Mouse (Mus musculus): ENCODE results near the gene Igsf21. TPM values are rescaled to one million over a fixed set of nuclear protein-coding genes. Genes with fewer than 3 reads are reported as not detected.

The Igsf21 gene
- polyA plus RNA-seq, 1 experiment from 2014 or later: 2.8 TPM

DNA sequence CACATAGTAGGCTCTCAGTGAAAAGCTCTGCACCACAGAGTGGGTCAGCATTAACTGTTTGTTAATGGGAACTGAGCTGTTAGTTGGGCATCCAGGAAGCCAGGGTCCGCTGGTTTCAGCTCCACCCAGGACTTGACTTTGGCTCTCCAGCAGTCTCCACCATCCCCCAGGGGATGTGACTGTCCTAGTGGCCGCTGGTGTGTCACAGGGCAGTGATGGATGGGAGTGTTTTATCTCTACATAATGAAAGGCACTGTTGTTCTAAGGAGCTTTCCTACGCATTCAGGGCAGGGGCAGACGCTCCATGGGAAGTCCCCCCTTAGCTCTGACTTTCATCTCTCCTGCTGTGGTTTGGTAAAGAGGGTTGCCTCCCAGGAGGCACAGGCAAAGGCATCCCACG, 115.4 kb downstream of the Igsf21 start:
- Histone ChIP-seq H3K27ac (replicated peaks; ENCODE audit: low read depth, low read length) (no peak overlapping the region), H3K9ac (ENCODE audit: low read depth, low read length) (no peak overlapping the region), H3K36me3 (ENCODE audit: control insufficient read depth, insufficient read depth, low read length) (no peaks in the 10 kb centered on the region), H3K4me3 (ENCODE audit: low read depth, low read length) (no peak overlapping the region), H3K27me3 (replicated peaks; ENCODE audit: control insufficient read depth, insufficient read depth, low read length) (no peaks in the 10 kb centered on the region), H3K4me2 (ENCODE audit: low read depth, low read length) (no peak overlapping the region), H3K9me3 (ENCODE audit: control insufficient read depth, low read length) (no peaks in the 10 kb centered on the region), H3K4me1 (ENCODE audit: control insufficient read depth, insufficient read depth, low read length) (no peaks in the 10 kb centered on the region)
- DNase-seq (ENCODE audit: low spot score) (no peak), ATAC-seq (ENCODE audit: low read depth) (no peak)
- WGBS: 6% methylated on average over 5 of the region's 5 CpGs

DNA sequence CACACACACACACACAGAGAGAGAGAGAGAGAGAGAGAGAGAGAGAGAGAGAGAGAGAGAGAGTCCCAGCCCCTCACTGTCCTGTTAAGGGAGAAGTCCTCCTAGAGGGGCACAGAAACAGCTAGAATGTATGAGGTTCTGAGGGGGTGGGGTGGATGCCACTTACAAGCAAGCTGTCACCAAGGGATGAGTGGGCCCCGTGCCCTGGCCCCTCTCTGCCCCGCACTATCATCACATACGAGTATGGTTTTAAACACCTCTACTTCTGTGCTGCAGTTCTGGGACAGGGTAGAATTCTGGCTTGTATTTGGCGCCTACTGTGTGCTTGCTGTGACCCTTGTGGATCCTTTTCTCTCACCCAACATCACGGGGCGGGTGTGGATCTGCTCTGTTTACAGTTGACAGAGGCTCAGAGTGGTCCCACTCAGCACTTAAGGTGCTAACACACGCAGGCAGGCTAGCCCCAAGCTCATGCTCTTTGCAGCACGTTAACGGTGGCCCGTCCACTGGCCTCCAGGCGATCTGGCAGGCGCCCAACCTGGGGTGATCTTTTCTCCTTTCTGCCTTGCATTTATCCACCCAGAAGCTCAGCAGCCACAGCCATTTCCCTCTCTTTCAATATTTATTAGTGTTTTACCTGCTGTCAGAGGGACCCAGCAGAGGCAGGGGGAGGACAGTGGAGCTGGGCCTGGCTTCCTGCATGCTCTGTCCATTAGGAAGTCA, 116.9 kb downstream of the Igsf21 start:
- no peaks in the 10 kb centered on the region for H3K27me3 ChIP-seq (replicated peaks; ENCODE audit: control insufficient read depth, insufficient read depth, low read length)
- H3K4me2 ChIP-seq (ENCODE audit: low read depth, low read length): no peak overlapping the region
- H3K4me1 ChIP-seq (ENCODE audit: control insufficient read depth, insufficient read depth, low read length): no peaks in the 10 kb centered on the region
- no peaks in the 10 kb centered on the region for H3K9me3 ChIP-seq (ENCODE audit: control insufficient read depth, low read length)
- no peak for DNase-seq (ENCODE audit: low spot score)
- 58% methylated on average over 12 of the region's 12 CpGs for WGBS
- H3K27ac ChIP-seq (replicated peaks; ENCODE audit: low read depth, low read length): no peak overlapping the region
- no peak overlapping the region for H3K9ac ChIP-seq (ENCODE audit: low read depth, low read length)
- no peaks in the 10 kb centered on the region for H3K36me3 ChIP-seq (ENCODE audit: control insufficient read depth, insufficient read depth, low read length)
- no peak for ATAC-seq (ENCODE audit: low read depth)
- no peak overlapping the region for H3K4me3 ChIP-seq (ENCODE audit: low read depth, low read length)

DNA sequence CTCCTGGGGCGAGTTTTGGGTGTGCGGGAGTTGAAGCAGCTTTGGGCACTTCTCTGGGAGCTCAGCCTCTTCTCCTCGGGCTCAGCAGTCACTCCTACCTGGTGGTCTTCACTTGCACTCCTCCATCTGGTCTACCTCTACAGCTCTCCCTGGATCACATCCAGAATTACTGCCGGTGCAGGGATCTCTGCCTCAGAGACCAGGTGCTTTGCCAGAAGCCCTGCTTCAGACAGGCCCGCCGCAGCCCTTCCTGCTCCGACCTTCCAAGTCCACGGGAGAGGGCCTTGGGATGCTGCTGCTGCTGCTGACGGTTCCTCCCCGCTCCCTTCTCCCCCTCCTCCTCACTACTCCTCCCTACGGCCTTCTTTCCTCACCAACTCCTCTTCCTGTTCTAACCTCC, 118.5 kb downstream of the Igsf21 start:
- Histone ChIP-seq H3K4me3 (ENCODE audit: low read depth, low read length) (no peak overlapping the region), H3K27me3 (replicated peaks; ENCODE audit: control insufficient read depth, insufficient read depth, low read length) (no peaks in the 10 kb centered on the region), H3K27ac (replicated peaks; ENCODE audit: low read depth, low read length) (no peak overlapping the region), H3K9ac (ENCODE audit: low read depth, low read length) (no peak overlapping the region), H3K4me2 (ENCODE audit: low read depth, low read length) (no peak overlapping the region), H3K9me3 (ENCODE audit: control insufficient read depth, low read length) (no peaks in the 10 kb centered on the region), H3K4me1 (ENCODE audit: control insufficient read depth, insufficient read depth, low read length) (no peaks in the 10 kb centered on the region), H3K36me3 (ENCODE audit: control insufficient read depth, insufficient read depth, low read length) (no peaks in the 10 kb centered on the region)
- 82% methylated on average over 9 of the region's 11 CpGs for WGBS
- DNase-seq (ENCODE audit: low spot score) (no peak), ATAC-seq (ENCODE audit: low read depth) (no peak)

DNA sequence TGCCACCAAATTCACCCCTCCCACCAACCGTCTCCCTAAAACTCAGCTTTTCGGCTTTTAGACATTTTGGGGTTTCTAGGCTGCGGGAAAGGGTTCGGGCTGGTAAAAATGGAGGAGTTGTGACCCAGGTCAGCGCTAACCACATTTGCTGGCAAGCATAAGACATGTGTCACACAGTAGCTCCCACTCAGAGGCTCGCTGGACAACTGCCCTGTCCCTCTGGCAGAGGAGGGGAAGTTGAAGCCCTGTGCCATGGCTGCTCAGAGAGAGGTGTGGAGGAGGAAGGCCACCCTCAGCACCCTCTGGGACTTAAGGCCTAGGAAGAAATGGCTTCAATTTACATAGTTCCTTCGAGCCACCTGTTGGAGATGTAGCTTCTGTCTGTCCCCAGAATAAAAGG, 120.8 kb downstream of the Igsf21 start:
- Histone ChIP-seq H3K4me2 (ENCODE audit: low read depth, low read length) (no peak overlapping the region), H3K4me3 (ENCODE audit: low read depth, low read length) (no peak overlapping the region), H3K4me1 (ENCODE audit: control insufficient read depth, insufficient read depth, low read length) (no peaks in the 10 kb centered on the region), H3K27ac (replicated peaks; ENCODE audit: low read depth, low read length) (no peak overlapping the region), H3K9ac (ENCODE audit: low read depth, low read length) (no peak overlapping the region), H3K36me3 (ENCODE audit: control insufficient read depth, insufficient read depth, low read length) (no peaks in the 10 kb centered on the region), H3K9me3 (ENCODE audit: control insufficient read depth, low read length) (no peaks in the 10 kb centered on the region), H3K27me3 (replicated peaks; ENCODE audit: control insufficient read depth, insufficient read depth, low read length) (no peaks in the 10 kb centered on the region)
- DNase-seq (ENCODE audit: low spot score) (no peak), ATAC-seq (ENCODE audit: low read depth) (no peak)
- 83% methylated on average over 7 of the region's 7 CpGs for WGBS

DNA sequence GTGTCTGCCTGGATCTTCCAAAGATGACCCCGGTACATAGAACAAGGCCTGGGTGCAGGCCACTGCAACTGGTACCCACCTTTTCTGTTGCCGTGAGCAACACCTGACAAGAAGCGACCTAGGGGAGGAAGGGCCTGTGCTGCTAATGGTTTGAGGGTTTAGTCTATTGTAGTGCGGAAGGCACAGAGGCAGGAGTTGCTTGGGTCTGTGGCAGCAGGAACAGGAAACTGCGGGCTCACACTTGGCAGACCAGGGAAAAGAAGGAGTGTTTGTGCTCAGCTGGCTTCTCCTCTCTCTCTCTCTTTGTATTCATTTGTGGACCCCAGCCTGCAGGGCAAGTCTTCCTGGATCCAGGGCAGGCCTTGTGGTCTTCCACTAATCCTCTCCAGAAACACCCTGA, 124.0 kb downstream of the Igsf21 start:
- no peak for DNase-seq (ENCODE audit: low spot score)
- no peak for ATAC-seq (ENCODE audit: low read depth)
- 79% methylated on average over 5 of the region's 5 CpGs for WGBS
- Histone ChIP-seq H3K4me3 (ENCODE audit: low read depth, low read length) (no peak overlapping the region), H3K27me3 (replicated peaks; ENCODE audit: control insufficient read depth, insufficient read depth, low read length) (no peaks in the 10 kb centered on the region), H3K9me3 (ENCODE audit: control insufficient read depth, low read length) (no peaks in the 10 kb centered on the region), H3K27ac (replicated peaks; ENCODE audit: low read depth, low read length) (no peak overlapping the region), H3K9ac (ENCODE audit: low read depth, low read length) (no peak overlapping the region), H3K4me2 (ENCODE audit: low read depth, low read length) (no peak overlapping the region), H3K4me1 (ENCODE audit: control insufficient read depth, insufficient read depth, low read length) (no peaks in the 10 kb centered on the region), H3K36me3 (ENCODE audit: control insufficient read depth, insufficient read depth, low read length) (no peaks in the 10 kb centered on the region)

DNA sequence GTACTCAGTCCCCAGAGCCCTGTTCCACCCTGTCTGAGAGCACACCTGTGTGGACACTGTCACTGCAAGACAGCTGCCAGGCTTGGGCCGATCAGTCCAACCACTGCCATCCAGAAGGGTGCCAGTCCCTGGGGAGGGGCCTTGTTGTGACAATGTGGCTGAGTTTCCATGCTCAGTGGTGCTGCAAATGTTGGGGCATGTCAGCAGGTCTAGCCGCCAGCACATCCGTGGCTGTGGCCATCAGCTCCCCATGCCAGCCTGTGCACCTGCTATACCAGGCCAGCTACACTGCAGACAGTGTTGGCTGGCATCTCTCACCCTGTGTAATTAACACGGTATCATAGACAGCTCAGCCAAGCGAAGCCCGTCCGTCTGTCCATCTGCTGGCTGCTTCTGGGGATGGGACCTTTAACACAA, 129.3 kb downstream of the Igsf21 start:
- no peaks in the 10 kb centered on the region for H3K9me3 ChIP-seq (ENCODE audit: control insufficient read depth, low read length)
- no peak for ATAC-seq (ENCODE audit: low read depth)
- no peak overlapping the region for H3K9ac ChIP-seq (ENCODE audit: low read depth, low read length)
- H3K27me3 ChIP-seq (replicated peaks; ENCODE audit: control insufficient read depth, insufficient read depth, low read length): no peaks in the 10 kb centered on the region
- H3K4me2 ChIP-seq (ENCODE audit: low read depth, low read length): no peak overlapping the region
- no peaks in the 10 kb centered on the region for H3K36me3 ChIP-seq (ENCODE audit: control insufficient read depth, insufficient read depth, low read length)
- DNase-seq (ENCODE audit: low spot score): no peak
- 85% methylated on average over 7 of the region's 7 CpGs for WGBS
- H3K27ac ChIP-seq (replicated peaks; ENCODE audit: low read depth, low read length): no peak overlapping the region
- H3K4me1 ChIP-seq (ENCODE audit: control insufficient read depth, insufficient read depth, low read length): no peaks in the 10 kb centered on the region
- no peak overlapping the region for H3K4me3 ChIP-seq (ENCODE audit: low read depth, low read length)

DNA sequence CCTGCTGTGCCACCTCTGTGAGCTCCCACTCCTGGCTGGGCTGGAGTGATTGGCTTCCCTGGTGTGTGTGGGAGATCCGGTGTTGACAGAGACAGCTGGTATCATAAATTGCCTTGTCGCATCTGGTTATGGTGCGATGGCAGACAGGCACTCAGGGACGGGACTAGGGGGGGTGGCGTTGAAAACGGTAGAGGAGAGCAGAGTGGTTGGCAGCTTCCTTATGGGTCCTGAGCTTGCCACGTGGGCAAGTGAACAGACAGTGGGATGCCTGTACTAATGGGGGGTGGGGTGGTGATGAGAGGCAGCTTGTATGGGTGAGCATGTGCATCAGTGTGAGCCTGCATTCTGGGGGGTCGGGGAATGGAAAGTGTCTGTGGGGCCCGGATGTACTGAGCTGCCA, 130.8 kb downstream of the Igsf21 start:
- Histone ChIP-seq H3K9me3 (ENCODE audit: control insufficient read depth, low read length) (no peaks in the 10 kb centered on the region), H3K36me3 (ENCODE audit: control insufficient read depth, insufficient read depth, low read length) (no peaks in the 10 kb centered on the region), H3K27ac (replicated peaks; ENCODE audit: low read depth, low read length) (no peak overlapping the region), H3K9ac (ENCODE audit: low read depth, low read length) (no peak overlapping the region), H3K27me3 (replicated peaks; ENCODE audit: control insufficient read depth, insufficient read depth, low read length) (no peaks in the 10 kb centered on the region), H3K4me3 (ENCODE audit: low read depth, low read length) (no peak overlapping the region), H3K4me2 (ENCODE audit: low read depth, low read length) (no peak overlapping the region), H3K4me1 (ENCODE audit: control insufficient read depth, insufficient read depth, low read length) (no peaks in the 10 kb centered on the region)
- 65% methylated on average over 9 of the region's 9 CpGs for WGBS
- no peak for ATAC-seq (ENCODE audit: low read depth)
- no peak for DNase-seq (ENCODE audit: low spot score)

DNA sequence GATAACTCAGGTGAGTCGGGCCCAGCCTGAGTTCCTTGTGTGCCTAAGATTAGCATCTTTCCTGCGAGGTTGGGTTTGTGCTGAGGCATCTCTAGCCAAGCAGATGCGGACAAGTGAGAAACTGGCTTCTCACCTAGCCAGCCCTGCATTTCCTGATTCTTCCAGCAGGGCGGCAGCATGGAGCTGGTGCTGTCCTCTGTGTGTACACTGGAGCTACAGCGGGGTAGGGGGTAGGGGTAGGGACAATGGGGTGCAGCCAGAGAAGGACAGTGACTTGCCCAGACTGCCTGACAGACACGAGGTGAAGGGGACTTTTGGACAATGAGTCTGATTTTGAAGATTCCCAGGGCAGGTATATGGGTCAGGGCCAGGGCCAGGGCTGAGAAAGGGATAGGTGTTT, 131.5 kb downstream of the Igsf21 start:
- no peaks in the 10 kb centered on the region for H3K4me1 ChIP-seq (ENCODE audit: control insufficient read depth, insufficient read depth, low read length)
- H3K36me3 ChIP-seq (ENCODE audit: control insufficient read depth, insufficient read depth, low read length): no peaks in the 10 kb centered on the region
- ATAC-seq (ENCODE audit: low read depth): no peak
- no peak overlapping the region for H3K27ac ChIP-seq (replicated peaks; ENCODE audit: low read depth, low read length)
- no peak for DNase-seq (ENCODE audit: low spot score)
- H3K4me2 ChIP-seq (ENCODE audit: low read depth, low read length): no peak overlapping the region
- no peaks in the 10 kb centered on the region for H3K9me3 ChIP-seq (ENCODE audit: control insufficient read depth, low read length)
- H3K9ac ChIP-seq (ENCODE audit: low read depth, low read length): no peak overlapping the region
- H3K4me3 ChIP-seq (ENCODE audit: low read depth, low read length): no peak overlapping the region
- H3K27me3 ChIP-seq (replicated peaks; ENCODE audit: control insufficient read depth, insufficient read depth, low read length): peaks cover 6% of the 10 kb centered on the region
- WGBS: 91% methylated on average over 6 of the region's 6 CpGs

DNA sequence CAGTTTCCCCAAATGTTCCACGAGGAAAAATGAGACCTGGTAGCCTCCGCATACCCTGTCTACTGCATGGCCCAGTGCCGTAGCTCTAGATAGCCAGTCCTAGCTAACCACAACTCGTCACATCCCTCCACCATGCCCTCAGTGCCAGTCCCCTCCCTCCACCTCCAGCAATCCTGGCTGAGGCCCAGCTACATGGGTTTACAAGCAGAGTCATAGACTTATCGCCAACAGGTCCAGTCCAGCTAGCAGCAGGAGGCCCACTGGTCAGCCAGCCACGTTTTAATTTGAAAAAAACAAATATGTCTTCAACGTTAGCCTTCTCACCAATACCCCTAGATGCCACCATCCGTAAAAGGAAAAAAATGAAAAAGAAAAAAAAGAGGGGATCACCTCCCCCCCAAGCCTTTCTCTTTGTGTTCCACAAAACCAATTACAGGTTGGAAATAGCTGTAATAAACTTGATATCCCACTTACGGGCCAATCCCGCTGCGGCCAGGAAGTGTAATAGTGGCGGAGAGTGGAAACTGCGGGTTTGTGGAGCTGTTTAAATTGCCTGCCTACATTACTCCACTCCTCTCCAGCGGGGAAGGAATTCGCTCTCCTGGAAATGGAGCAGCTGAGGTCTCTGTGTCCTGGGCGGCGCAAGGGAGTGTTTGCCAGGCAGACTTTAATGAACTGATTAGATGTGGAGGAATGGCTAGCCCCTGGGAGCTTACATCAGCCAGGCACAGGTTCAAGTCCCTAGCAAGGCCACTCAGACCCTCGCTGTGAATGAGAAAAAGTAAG, 132.7 kb downstream of the Igsf21 start:
- H3K27me3 ChIP-seq (replicated peaks; ENCODE audit: control insufficient read depth, insufficient read depth, low read length): peaks cover 17% of the 10 kb centered on the region
- H3K9me3 ChIP-seq (ENCODE audit: control insufficient read depth, low read length): no peaks in the 10 kb centered on the region
- H3K36me3 ChIP-seq (ENCODE audit: control insufficient read depth, insufficient read depth, low read length): no peaks in the 10 kb centered on the region
- H3K4me2 ChIP-seq (ENCODE audit: low read depth, low read length): no peak overlapping the region
- no peak overlapping the region for H3K9ac ChIP-seq (ENCODE audit: low read depth, low read length)
- DNase-seq (ENCODE audit: low spot score) (no peak), ATAC-seq (ENCODE audit: low read depth) (no peak)
- 69% methylated on average over 18 of the region's 18 CpGs for WGBS
- H3K27ac ChIP-seq (replicated peaks; ENCODE audit: low read depth, low read length): no peak overlapping the region
- H3K4me1 ChIP-seq (ENCODE audit: control insufficient read depth, insufficient read depth, low read length): peaks cover 2% of the 10 kb centered on the region; the same call in 1 of the 2 replicates
- H3K4me3 ChIP-seq (ENCODE audit: low read depth, low read length): no peak overlapping the region
